Mouse (Mus musculus): ENCODE results near the gene Fastkd2.

Fastkd2 gene

DNA sequence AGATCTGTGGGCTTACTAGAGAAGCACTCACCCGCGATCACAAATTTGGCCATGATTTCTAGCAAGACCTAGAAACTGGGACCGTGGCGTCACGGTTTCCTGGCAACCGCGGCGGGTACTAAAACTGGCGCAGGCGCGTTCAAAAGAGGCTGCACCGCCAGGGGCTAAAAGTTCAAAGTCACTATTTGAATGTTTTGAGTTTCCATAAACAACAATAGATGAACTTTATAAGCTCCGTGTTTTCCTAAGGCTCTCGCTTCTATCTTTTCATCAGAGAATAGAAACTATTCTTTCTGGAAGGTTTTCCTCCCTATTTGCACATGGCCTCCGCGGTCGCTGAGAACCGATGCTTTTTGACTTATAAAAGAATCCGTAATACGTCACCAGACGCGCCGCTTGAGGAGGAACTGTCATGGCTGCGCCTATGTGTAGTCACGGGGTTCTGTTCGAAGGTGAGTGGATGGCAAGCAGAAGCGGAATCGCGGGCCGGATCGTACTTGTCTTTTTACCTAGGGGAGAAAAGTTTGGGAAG, at the start of gene Fastkd2, which contains the start of gene Mdh1b:
Gene Fastkd2, plus strand, starts transcription at position 375 of the 532 bp plus-strand sequence.
Gene Mdh1b, minus strand, starts transcription at position 79 of the 532 bp plus-strand sequence.
- DNase-seq (ENCODE audit: low spot score in 2 of 2): peak; percentile 95

DNA sequence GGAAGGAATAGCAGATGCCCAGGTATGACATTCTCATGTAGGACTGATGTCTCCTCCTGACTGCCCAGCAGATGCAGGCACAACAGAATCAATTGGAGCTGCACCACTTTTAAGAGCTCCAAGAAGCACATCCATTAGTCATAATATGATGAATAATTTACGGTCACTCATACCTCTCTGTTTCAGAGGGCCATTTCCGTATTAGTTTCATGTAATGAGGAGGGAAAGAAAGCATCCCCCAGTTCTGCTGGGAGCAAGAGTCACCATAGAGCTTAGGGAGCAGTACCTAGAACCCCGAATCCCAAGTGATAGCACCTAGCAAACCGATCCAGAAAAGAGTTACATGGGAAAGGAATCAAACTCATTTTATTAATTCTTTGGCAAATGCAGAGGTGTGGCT, 43.6 kb upstream of the Fastkd2 start, which contains the start of gene Dytn:
Gene Dytn, minus strand, starts transcription at position 101 of the 400 bp plus-strand sequence.
- DNase-seq (ENCODE audit: low spot score in 2 of 2): no peak

DNA sequence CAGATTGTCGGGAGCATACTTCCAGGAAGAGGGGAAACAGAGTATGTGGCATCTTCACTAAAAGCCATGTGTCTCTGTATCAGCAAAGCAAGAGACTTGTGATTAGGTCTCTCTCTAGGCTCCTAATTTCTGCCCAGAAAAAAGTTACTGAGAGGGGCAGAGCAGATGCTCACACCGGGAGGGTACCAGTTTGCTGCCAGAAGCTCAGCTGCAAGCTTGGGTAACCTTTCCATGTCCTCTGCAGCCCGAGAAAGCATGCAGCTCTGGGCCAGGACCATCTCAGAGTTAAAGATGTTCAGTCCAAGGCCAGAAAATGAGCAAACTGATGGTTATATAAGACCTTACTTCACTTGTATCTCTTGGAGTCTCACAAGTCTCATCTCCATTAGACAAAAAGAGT, 33.6 kb upstream of the Fastkd2 start:
- no peak for DNase-seq (ENCODE audit: low spot score in 2 of 2)

DNA sequence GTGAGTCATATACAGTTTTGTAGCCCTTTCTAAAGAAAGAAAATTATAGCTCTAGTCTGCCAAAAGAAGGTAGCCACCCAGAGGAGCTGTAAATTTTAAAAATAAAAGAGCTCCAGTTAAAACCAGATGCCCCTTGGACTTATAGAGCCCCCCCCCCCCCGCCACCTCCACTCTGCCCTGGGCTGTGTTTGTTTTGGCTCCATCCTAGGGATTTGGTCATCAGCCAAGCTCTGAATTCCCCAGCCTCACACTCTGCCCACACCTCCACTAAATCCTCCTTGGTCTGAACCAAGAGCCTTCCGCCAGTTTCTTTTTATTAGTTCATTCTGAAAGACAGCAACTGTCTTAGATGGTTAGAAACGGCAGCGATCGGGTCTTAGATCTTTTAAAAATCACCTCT, 24.7 kb upstream of the Fastkd2 start:
- DNase-seq (ENCODE audit: low spot score in 2 of 2): no peak

DNA sequence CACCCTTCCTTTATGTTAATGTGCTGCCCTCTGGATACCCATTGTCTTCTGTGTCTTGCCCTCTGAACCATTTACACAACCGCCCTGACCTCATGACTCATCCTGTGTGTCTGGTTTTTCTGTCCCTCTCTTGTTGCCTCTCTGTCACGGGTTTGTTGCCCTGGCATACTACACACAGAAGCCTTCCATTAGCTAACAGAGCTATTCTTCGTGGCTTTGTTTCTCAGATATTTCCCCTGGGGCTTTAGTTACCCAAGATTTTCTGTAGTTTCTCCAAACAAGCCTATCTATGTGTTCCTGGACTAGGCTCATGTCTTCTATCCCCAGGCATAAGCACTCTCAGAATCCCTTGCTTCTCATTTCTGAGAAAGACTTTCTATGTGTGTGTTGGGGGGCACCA, 21.5 kb upstream of the Fastkd2 start:
- DNase-seq (ENCODE audit: low spot score in 2 of 2): no peak

DNA sequence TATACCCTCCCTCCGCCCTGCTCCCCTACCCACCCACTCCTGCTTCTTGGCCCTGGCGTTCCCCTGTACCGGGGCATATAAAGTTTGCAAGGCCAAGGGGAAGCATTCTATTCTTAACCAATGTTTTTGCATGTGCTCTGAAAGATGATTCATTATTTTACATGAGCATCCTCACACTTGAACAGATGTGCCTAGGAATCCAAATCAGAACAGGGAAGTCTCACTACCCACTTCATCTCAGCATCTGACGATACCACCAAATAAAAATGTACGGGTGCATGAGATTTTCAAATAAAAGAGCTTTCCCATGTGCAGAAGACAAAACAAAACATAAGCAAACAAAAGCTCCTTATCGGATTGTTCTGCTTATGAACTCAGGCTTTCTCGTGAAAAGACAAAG, 10.3 kb upstream of the Fastkd2 start:
- no peak for DNase-seq (ENCODE audit: low spot score in 2 of 2)

DNA sequence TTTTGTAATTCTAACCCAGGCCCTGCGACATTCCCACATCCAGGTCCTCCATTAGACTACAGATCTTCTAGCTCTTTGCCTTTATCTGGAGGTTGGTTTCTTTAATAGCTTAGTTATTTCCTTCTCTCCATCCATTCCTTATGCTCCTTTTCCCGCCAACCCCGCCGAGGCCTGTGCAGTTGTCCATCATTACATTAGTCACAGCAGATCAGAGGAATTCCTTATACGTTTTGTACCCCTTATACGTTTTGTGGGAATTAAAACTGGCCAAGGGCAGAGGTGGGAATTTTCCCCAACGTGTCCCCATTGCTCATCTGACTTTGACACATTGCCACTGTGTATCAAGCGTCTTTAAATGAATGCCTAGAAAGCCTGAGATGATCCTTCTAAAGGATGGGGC, 618 bp upstream of the Fastkd2 start:
- peak in 1 of 2 experiments; percentile 23 for DNase-seq (ENCODE audit: low spot score in 2 of 2)

DNA sequence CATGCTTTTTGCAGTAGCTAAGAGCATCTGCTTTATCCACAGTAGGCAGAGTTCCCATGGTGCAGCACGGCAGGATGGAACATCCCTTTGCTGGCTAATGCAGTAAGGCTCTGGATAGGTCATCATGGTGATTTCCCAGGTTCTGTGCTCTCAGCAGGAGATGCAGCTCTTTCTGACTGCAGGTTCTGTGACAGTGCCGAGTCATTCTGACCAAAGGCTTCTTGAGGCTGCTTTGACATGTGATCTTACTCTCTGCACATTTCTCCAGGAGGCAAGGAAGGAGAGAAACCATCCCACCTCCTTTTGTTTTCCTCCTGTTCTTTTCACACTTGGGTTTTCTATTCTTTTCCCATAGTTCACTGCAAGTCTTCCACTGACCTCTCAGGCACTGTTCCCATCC, 25.6 kb downstream of the Fastkd2 start:
- no peak for DNase-seq (ENCODE audit: low spot score in 2 of 2)

DNA sequence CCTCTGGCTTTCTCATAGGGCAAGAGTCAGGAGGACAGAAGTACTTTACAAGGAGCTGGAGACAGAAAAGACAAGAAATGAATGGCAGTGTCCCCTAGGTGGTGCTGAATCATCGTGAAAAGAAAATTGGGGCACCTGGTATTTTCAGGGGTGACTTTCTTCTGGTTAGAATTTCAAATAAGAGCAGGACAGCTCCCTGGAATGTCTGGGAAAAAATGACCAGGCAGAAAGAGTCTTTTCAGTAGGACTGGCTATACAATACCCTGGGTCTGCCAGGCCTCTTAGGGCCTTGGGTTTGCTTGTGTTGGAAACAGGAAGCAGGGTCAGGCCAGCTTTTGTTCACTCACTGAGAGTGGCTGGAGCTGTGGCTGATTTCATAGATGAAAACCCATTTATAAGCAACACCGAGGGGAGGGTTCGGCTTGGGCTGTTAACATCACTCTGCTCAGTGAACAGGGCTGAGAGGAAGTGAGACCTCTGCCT, 32.8 kb downstream of the Fastkd2 start:
- DNase-seq (ENCODE audit: low spot score in 2 of 2): peak; percentile 73

DNA sequence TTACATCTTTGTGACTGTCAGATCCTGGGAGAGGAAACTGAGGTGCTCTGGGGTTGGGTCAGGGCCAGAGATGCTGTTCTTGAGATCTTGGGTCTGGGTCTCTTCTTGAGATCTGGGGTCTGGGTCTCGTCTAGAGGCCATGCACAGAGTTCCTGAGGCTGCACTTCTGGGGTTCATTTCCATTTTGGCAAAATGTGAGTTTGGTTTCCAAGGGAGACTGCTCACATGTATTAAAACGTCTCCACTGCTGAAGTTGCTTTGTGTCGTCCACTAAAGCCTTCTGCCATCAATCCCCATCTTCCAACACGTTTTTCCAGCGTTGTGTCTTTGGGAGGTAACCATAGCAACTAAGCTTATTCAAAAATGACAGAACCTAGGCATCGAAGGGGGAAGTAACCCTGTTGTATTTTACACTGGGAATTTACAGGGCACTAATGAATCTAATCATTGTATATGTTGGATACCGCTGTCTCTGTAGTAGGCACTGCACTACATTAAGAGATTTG, 33.5 kb downstream of the Fastkd2 start:
- DNase-seq (ENCODE audit: low spot score in 2 of 2): no peak

DNA sequence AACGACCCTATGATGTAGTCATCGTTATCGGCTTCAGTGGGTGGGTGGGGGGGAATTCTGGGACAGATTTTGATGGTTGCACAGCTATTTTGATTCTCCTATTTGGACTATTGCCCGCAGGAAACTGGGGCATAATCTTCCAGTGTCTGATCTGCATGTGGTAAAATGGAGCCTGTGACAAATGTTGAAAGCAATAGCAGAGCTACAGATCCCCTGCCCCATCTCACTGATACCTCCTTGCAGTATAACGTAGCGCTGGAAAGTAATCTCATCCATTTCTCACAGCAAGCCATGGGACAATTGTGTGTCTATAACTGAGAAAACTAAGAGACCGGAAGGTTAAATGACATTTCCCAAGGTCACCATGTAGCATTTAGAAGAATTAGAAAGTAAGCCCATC, 34.0 kb downstream of the Fastkd2 start:
- DNase-seq (ENCODE audit: low spot score in 2 of 2): peak in 1 of 2 experiments; percentile 49

DNA sequence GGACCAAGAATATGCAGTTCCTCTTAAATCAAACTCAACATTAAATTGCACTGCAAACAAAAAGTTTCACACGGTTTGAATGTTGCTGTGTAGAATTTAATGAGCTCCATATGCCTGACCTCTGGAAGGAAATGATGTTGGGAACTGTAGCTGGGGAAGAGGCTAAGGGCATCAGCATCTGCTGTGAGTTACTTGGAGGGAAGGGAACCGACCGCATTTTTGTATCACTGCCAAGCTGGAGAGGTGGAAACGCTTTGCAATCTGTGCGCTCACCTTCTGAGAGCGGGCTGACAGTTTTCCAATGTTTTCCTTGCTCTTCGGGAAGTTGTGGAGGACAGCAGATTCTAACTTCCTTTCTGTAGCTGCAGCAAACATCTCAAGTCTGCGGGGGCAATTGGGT, 37.7 kb downstream of the Fastkd2 start:
- DNase-seq (ENCODE audit: low spot score in 2 of 2): no peak

DNA sequence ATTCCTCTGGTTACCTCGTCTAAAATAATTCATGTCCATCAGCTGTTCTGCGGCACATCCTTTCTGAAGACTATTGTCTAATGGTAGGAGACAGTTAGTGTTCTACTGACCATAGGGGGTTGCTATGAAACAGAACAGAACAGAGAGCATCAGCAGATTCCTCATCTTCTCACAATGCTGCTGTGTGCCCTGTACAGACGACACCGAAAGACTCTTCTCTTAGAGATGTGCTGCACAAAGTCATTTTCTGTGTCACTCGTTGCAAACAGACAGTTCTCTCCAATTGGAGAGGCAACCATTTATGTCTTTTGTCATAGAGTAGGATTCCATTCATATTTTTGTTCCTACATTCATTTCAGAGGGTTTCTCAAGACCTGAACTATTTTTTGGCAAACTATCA, 38.8 kb downstream of the Fastkd2 start, which contains the start of gene 4933402D24Rik:
Gene 4933402D24Rik, minus strand, starts transcription at position 101 of the 400 bp plus-strand sequence.
- no peak for DNase-seq (ENCODE audit: low spot score in 2 of 2)

DNA sequence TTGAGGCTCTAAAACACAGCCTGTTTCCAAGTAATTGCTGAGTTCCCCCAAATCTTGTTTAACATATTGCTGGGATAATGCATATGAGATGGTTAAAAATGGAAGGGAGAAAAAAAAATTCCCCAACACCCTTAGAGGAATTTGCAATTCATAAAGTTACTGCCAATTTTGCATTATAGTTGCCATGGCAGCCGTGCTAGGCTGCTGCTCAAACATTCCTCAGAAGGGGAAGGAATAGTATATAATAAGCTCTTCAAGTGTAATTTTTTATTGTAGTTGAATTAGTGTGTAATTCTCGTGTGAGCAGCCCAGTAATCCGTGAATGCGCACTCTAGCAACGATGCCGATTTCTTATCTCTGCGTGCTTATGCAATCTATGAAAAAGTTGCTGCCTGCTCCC, 39.9 kb downstream of the Fastkd2 start:
- DNase-seq (ENCODE audit: low spot score in 2 of 2): peak; percentile 75 to 87

DNA sequence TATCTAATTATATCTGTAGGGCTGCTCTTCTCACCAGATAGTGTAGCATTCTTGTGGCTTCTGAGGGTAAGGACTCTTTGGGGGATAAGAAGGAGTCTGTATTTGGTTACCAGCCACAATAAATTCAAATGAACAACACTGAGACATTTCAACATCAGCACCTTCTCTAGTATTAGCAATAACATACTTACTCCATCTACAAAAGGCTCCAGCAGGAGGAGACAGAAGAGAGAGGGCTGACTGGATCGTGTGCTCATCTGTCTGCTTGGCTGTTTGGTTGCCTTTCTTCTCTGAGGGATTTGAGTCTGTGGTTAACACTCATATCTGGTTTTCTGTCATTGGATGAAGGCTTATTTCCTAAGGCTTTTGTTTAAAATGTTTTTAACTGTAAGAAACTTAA, 46.0 kb downstream of the Fastkd2 start:
- DNase-seq (ENCODE audit: low spot score in 2 of 2): no peak

DNA sequence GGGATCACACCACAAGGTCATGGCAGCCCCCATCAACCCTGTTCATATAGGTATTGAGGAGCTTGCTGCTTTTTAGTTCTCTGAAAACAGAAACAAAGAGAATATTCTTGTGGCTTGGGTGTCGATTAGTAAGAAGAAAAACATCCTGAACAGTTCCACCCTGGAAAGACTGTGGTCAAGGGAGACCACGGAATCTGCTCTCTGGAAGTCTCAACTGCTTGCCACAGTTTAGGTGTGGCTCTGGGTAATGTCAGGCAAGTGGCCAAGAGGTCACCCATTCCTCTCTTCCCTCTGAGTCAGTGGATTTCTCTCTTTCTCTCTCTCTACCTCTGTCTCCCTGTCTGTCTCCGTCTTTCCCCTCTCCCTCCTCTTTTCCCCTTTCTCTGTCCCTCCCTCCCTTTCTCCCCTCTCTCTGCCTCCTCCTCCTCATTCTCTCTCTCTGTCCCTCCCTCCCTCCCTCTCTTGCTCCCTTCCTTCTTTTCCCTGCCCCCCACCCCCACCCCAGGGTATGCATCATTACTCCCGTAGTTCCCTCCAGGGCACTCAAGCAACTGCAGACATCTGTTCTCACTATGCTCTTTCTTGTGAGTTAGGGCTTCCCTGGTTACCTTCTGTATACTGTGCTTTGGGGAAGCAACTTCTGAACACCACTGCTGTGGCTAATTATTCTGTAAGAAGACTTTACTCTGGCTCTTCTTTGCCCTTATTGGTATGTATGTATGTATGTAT, 46.7 kb downstream of the Fastkd2 start:
- DNase-seq (ENCODE audit: low spot score in 2 of 2): no peak

DNA sequence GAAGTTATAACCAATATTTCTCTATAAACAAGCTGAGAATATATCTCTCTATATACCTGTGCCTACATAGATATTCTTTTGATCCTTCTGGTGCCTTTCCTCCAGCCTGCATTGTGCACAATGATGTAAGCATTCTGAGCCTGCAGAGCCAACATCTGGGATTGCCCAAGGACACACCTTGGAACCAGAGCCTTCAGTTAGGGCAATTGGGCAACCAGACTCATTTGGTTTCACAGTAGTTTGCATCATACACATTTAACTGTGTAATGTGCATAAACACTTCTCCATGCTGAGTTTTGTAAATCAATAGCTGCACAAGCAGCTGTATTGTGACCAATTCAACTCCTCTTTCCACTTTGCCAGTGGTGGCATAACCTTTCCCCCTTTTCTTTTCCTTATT, 63.9 kb downstream of the Fastkd2 start:
- no peak for DNase-seq (ENCODE audit: low spot score in 2 of 2)

All from right cerebral cortex, postnatal 10 days (tissue).